Mouse (Mus musculus) ovary, postnatal 10 days (tissue): ENCODE results near the gene Atp5j.

ENCODE experiments used
- DNase-seq: peaks from one replicate; pipeline ENCODE4 v3.0.0; 2022; ENCODE audit warnings: low spot score

Atp5j gene

GRCm38 (mm10) chr16:84806175-84806574 lies 29.2 kb downstream of the Atp5j start:
- DNase-seq: no peak

DNA sequence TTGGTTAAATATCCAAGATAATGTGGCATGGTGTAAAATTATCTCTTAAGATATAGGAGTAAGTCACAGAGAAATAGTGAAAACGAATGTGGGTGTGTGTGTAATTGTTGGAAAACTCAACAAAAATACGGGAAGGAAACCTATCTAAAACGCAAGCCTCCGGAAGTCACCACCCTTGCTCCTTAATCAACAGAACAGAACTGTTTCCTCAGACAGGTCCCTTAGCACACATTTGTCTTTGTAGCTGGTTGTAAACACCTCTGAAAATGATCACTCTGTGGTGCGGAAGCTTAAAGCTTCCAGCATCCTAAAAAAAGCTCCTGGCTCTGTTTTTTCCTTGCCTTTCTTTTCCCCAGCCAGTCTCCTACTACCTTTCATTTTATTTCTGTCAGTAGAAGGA lies 30.6 kb downstream of the Atp5j start:
- no peak for DNase-seq

- DNase-seq: no peak
Measured at GRCm38 (mm10) chr16:84802217-84802616, 33.2 kb downstream of the Atp5j start.

GRCm38 (mm10) chr16:84800038-84800437 lies 35.4 kb downstream of the Atp5j start:
- no peak for DNase-seq

- no peak for DNase-seq
Measured at GRCm38 (mm10) chr16:84796678-84797077, 38.7 kb downstream of the Atp5j start.

DNA sequence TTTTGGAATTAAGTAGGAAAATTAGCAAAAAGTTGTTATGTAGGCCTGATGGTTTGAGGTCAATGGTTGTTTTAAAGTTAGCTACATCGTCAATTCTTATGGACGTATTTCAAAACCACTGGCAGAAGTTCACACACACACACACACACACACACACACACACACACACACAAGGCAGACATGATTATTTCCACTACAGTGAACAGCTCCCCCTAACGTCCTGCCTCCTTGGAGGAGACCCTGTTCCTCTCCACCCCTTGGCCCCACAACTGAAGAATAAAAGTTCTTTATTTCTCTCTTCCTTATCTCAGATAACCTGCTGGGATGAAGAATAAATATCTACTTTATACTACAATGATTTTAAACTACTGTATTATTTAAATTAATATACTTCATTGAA lies 40.1 kb downstream of the Atp5j start:
- DNase-seq: no peak

DNA sequence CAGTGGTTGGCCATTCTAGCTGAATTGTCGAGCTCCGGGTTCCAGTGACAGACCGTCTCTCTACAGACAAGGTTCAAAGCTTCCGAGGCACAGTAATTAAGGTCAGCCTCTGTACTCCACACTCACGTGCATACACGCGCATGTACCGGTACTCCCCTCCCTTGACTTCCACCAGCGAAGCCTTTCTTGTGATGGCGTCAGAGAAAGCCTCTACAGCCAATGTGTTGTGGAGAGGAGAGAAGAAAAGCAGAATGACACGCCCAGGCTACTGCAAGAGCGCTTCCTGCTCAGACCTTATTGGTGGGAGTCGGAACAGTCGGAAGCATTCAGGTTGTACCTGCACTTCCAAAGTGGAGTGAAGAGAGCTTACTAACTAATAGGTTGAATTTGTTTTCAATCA lies 42.0 kb downstream of the Atp5j start:
- DNase-seq: no peak

GRCm38 (mm10) chr16:84790595-84791165 lies 44.7 kb downstream of the Atp5j start:
- DNase-seq: no peak

GRCm38 (mm10) chr16:84784966-84785365 lies 50.5 kb downstream of the Atp5j start:
- DNase-seq: no peak

DNA sequence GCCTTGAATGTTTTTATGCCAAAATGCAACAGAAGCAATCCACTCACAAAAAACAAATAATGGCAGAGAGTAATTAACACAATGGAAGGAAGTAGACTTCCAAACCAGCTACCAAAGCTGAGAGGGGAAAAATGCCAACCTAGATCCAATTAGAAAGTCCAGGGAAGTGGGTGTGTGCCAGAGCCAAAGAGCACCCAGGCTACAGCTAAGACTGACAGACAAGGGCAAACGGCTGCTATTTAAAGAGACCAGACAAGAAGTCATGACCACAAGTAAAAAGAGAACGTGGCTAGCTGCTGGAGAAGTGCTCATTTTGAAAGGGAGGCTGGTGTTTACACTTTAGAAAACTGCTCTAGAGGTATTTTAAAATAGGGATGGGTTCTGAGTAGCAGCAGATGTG lies 52.1 kb downstream of the Atp5j start:
- no peak for DNase-seq

DNA sequence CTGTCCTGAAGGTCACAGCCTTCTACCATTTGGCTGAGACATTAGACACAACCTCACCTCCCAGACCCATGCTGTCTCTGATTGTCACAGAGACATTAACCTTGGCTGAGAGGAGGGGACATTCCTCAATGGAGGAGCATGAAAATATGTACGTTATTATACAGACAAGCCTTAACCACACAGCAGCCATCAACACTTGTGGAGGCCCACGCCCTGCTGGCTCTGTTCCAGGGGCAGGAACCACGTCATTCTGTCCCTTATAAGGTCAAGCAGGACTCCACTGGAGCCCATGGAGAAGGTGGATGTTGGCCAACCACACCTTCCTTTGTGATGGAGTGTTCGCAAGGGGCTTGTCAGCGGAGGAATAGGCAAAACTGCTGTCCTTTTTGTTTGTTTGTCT lies 55.7 kb downstream of the Atp5j start:
- no peak for DNase-seq

DNA sequence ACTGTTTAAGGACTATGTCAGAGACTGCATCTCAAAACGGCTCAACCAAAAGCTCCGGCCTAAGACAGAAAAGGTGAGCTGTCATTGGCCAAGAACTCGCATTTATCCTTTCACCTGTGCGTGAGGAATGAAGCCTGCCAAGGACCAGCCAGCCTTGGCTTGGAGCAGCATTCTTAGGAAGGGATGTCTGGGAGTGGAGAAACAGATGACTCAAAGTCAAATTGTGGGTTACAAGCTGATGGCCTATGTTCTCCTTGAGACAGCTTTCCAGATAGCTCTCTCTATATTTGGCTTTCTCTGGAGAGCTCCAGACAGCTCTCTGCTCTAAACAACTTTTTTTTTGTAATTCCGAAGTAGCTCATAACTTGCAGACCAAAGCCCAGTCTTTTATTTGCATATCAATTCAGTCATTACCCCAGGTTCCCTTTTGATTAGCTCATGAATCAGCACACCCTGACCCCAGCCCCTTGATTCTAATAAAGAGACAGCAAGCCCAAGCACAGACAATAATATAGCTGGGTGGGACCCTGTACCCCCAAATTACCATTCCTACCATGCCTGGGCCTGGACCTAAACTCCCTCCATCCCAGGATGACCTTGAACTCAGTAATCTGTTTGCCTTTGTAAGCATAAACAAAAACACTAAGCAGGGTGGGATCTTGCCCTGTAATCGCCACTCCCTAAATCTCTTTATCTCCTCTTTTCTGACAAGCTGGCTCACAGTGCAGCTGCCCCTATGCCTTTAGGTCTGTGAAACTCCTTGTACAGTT lies 56.4 kb downstream of the Atp5j start:
- no peak for DNase-seq

GRCm38 (mm10) chr16:84778431-84778830 lies 57.0 kb downstream of the Atp5j start:
- DNase-seq: no peak
